Mouse (Mus musculus) layer of hippocampus, adult 8-10 months (tissue): ENCODE measurements around the gene Cldn14. TPM values are rescaled to one million over a fixed set of nuclear protein-coding genes. Genes with fewer than 3 reads are reported as not detected.
"Not testable (repeated sequence)": the region's sequence is repeated elsewhere in the genome, so short reads cannot be mapped to it uniquely, and the experiment has no call there.

ENCODE experiments used
- DNase-seq, 2 experiments: peaks; one replicate each; pipeline ENCODE4 v3.0.0; 2022; ENCODE audit warnings: low spot score in 2 of 2
- total RNA-seq, 4 experiments: library from RNA; stranded (reverse); gene quantifications; 2 replicates each; pipeline ENCODE4 v1.2.4; 2022

Cldn14 gene
- 1 to 10 TPM in 3 of 4 experiments, under 1 TPM in 1; 0.72 to 1.4 (median 1.3) TPM for total RNA-seq

DNA sequence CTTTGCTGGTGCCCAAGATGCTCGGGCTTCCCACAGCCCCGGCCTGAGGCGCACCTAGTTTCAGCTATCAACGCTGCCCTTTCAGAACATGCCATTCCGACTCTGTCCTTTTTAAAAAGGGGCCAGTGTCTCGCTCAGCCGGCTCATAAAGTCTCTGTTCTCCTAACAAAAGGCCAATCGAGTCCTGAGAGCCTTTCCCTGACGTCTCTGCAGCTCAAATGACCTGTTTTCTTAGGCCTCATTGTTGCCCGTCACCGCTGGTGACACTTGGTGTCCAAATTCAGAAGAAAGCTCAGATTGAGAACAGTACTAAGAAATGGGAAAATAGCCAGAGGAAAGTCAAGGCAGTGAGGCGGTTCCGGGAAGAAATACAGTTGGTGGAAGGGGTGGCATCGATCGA is at the start of gene Cldn14:
Gene Cldn14, minus strand, starts transcription at position 101 of the 400 bp plus-strand sequence.
- no peak for DNase-seq

DNA sequence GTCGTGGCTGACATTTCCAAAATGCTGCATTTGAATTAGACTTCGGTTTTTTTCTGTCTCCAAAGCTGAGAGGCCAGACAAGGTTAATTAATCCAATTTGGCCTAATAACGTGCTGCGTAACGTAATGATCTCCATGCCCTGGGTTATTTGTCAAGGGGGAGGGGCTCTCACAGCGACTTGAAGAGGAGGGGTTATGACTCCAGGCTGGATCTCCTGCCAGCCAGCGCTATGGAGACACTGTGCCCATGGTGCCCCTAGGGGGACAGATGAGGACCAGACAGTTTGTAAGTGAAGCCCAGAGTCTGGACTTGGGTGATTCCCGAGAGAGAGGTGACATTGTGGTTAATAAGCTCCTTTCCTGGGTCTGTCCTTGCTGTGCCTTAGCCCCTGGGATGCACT is 46.9 kb upstream of the Cldn14 start:
- no peak for DNase-seq

DNA sequence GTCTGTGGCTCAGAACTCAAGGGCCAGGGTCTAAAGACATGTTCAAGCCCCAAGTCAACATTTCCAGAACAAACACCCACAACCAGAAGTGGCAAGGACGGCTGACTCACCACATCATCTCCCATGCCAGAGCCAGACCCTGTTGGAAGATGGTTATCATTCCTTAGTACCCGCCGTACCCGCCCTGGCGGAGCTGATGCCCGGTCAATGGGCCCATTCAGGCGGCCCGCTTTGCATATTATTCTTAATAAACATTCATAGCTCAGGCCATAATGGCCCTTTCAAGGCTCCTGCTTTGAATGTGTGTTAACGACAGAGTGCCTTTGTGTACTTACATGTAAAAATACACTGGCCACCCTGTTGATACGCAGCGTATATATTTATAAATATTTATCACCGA is 46.5 kb upstream of the Cldn14 start:
- DNase-seq = no peak

DNA sequence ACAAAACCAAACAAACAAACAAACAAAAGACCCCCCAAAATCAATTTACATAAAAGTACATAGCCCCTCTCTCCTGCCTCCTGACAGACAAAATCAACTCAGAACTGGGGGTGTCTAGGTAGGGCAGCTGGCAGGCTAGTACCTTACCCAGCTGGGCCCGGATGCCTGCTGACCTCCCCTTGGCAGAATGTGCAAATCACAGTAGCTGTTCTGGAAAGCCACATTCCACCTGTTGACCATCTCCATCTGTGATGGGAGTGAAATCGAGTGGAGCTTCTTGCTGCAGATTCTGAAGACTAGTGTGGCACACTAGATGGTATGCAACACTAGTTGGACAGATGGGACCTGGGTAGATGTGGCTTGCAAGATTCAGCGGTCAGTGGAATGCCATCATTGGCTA is 41.7 kb upstream of the Cldn14 start:
- no peak for DNase-seq

DNA sequence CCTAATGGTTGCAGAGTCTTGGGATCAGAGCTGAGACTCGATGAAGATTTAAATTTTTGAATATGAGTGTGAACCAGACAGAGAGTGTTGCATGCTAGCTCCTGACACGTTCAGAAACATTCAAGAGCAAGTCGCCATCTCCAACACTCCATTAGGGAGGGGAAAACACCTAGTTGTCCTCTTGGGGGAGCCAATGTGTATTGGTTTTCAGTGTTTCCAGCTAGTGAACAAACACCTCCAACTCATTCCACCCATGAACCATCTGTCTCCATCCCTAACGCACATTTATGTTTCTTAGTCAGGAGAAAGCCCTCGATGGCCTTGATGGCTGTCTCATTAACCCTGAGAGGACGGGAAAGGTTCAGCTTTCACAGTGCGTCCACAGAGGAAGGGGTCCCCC is 36.4 kb upstream of the Cldn14 start:
- peak; percentile 21 to 30 for DNase-seq

DNA sequence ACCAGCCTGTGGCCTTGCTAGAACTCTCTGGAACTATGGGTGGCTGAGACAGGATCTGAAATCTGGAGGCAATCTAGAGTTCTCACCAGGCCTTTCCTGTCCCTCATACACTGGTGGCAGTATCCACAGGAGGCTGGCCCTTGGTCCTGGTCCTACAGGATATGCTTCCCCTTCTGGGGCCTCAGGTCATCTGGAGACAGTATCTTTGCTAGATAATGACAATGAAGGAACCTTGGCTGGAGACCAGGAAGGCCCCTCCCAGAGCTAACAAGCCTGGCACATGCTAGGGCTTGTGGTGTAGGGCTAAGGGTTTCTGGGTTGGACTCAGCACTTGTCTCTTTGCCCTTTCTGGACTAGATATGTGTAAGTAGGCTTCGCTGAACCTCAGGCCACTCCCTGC is 35.2 kb upstream of the Cldn14 start:
- DNase-seq = no peak

DNA sequence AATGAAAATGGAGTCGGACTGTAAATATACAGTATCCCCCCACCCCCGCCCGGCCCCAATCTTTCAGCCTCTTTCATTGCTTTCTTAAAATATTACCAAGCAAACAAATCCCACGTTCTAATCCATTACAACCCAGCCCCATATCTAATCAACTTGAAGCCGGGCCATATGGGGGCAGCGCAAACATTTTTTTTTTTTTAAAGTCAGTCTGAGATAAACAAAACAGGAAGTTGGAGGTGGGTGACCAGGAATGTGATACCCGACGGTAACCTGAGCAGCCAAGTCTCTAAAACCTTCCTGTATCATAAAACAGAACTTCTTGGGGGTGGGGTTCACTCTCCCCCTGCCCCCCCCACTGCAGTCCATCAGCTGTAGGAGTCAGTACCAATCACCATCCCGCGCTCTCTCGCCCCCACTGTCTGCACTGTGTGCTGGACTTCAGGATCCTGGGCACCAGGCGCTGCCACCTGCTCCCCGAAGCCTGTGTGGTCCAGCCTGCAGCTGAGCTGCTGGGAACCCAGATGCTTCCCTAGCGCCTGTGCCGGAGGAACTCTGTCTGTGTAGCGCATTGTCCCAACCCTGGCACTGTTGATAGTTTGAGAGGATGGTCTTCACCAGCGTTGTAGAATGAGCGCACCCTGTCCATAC is 32.6 kb upstream of the Cldn14 start:
- no peak for DNase-seq

DNA sequence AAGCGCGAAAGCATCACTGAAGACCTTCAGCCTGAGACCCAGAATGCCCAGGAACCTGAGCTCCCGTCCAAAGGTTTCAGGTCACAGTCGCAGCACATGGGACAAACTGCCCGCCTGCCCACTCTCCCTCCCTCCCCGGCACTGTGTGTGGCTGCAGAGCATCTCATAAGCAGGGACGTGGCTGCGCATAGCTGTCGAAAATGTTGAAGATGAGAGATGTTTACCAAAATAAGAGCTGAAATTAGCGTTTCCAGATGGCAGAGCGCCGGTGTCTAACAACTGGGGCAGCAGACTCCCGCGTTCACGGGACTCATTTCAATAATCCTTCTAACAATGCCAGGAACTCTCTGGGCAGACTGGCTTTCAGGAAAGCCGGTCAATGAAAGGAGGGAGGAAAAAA is 31.8 kb upstream of the Cldn14 start:
- peak in 1 of 2 experiments; percentile 6 for DNase-seq

DNA sequence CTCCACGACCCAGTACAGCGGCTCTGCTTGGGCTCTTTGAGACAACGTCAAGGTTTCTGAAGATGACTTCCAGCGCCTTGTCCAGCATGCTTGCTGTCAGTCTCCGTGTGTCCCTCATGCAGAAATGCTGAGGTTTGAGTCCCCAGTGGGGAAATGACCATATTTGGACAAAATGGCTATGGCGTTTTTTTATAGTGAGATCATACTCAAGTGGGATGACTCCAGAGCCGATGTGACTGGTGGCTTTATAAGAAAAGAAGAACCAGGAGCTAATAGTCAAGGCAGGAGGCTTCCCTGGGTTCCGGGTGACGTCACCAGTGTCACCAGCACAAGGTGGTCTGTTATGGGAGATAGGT is 30.3 kb upstream of the Cldn14 start:
- DNase-seq = no peak

DNA sequence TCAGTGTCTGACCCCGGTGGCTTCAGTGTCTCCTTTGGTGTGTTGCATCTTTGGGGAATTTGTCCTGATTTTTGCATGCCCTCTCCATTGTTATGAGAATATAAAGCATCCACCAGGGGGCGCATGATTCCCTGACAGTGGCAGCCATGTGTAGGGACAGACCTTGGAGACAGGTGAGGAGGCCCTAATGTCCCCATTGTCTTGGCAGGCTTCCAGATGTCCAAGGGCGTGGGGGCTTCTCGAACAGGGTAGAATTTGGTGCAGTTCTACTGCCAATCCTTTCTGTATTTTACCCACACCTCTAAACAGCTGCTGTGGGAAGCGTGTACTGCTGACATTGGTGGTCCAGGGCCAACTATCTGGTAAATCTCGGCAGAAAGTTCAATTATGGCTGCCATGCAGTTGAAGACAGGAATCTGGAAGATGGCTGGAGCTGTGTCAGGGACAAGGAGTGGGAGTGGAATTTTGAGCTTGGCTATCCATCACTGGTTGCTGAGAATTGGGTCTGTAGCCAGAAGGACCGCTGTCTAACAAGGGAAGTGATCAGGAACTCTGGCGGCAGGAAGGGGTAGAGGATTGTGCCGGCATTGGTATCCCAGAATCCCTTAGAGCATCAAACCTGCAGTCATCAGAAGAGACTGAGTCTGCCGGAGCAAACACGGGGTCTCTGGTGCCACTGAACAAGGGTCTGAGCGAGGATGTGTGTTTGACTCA is 29.8 kb upstream of the Cldn14 start:
- DNase-seq = peak; percentile 20 to 41

DNA sequence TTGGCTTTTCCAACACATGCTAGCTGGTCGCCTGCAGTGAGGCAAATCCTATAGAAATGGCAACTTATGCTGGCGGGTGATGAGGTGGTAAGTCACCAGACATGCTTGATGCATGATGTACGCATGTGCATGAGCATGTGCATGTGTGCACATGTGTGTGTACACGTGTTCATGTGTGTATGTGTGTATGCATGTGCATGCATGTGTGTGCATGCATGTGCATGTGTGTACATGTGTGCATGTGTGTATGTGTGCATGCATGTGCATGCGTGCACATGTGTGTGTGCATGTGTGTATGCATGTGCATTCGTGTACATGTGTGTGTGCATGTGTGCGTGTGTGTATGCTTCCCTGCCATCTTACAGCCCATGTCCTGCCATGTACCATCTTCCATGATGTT is 28.6 kb upstream of the Cldn14 start:
- no peak for DNase-seq

DNA sequence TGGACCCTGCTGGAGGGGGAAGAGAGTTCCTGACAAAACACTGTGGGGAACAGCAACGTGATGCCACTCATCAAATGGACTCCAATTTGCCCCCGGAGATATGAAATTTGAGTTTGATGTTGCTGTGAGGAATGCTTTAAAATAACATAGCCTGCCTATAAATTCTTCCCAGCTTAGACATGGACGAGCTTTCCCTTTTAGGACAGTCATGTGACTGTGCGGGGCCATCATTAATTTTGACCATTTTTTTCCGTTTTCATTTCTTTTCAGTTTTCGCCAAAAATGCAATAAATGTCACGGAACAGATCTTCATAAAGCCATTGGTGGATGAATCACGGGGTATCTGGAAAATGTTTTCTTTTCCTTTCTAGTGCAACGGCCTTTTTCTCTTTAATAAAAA is 25.5 kb upstream of the Cldn14 start:
- no peak for DNase-seq

DNA sequence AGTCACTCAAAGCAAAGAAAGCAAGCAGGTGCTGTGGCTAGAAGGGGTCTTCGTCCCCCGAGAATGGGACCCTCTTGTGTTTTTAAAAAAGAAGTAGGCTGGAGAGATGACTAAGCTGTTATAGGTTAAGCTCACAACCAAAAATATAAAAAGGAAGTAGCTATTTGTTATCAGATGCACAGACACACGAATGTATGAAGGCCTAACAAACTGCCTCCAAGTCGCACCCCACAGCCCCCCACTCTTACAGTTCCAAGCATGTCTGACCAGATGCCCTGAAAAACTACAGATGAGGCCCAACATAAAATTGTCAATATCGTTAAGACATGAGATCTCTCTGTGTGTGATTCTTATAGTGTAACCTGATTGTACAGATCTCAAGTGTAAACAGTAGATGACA is 23.6 kb upstream of the Cldn14 start:
- DNase-seq = no peak

DNA sequence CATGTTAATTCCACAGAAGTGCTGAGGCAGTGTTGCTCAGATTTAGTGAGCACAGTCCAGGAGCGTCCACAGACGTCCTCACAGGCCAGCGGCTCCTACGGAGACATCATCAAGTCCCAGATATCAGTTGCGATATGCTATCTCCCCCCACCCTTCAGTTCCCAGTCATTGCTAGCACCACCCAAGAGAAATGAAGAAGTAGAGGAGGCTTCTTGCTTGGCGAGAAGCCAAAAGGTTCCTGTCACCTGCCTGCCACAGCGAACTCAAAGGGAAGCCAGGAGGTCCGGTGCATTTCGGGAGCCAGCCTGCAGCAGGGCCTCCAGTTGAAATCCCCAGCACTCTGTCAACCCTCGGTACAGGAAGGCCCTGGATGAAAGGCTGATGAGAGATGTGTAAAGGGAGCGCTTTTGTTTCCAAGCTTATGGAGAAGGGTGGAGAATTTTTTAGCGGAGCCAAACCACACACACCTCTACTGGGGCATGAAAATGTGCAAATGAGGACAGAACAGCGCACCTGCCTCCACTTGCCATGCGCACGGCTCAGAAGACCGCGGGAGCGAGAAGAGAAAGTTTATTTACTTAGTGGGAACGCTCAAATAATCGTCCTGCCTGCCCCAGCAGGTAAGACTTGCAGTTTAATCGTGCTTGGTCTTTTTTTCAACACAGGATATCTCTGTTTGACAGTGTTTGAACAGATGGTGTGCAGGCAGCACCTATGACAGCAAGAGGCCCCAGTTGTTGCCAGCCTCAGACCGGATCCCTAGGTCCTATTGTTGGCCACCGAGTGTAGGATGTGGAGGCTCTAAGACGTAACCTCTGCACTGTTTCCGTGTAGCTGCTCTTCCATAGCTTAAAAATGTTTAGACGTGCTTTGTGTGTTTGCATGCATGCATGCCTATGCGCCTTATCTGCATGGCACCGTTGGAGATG is 15.0 kb upstream of the Cldn14 start:
- no peak for DNase-seq

DNA sequence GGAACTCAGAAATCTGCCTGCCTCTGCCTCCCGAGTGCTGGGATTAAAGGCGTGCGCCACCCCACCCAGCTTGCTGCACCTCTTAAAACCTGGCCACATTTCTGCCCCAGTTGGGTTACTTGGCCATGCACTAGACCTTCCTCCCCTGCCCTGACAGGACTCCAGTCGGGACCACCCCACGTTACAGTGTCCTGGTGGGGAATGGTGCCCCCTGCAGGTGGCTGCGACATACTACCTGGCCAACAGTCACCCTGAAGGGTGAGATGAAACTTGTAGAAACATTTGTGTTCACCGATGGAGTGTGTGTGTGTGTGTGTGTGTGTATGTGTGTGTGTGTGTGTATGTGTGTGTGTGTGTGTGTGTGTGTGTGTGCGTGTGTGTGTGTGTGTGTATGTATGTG is 11.1 kb upstream of the Cldn14 start:
- DNase-seq = not testable (repeated sequence)

DNA sequence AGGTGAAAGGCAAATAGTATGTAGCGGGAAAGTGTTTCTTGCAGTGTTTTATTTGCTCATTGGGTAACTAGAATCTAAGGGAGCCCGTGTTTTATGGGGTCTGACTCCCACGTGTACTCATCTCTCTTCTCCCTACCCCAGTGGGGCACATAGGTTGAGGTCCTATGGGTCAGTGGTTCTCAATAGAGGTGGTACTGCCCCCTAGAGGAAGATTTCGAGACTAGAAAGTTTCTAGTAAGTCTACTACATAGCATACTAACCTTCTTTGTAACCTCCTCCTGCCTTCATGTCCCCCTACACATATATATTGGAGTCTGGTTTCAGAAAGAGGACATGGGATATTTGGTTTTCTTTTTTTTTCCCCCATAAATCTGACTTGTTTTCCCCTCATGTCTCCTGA is 9.3 kb upstream of the Cldn14 start:
- DNase-seq = no peak

DNA sequence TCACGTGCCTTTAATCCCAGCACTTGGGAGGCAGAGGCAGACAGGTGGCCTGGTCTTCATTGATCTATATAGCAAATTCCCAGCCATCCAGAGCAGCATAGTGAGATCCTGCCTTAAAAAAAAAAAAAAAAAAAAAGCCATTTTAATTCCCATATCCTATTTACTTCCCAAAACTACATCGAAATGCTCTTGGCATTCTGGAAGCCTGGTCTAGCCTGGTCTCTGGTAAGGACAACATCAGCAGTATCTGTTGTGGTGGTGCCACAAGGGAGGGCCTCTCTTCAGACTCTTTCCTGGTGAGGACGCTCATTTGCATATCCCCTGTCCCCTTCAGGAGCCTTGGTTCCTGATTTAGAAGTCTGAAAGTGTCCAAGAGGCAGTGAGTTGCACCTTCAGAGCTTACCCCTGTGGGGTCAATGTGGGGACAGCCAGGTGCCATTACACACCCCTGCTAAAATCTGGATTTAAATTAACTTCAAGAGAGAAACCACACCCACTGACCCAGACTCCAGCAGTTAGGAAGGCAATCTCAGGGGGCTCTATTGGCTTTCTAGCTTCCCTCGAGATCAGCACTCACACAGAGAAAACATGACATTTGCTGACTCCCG is 6.0 kb upstream of the Cldn14 start:
- DNase-seq = no peak

DNA sequence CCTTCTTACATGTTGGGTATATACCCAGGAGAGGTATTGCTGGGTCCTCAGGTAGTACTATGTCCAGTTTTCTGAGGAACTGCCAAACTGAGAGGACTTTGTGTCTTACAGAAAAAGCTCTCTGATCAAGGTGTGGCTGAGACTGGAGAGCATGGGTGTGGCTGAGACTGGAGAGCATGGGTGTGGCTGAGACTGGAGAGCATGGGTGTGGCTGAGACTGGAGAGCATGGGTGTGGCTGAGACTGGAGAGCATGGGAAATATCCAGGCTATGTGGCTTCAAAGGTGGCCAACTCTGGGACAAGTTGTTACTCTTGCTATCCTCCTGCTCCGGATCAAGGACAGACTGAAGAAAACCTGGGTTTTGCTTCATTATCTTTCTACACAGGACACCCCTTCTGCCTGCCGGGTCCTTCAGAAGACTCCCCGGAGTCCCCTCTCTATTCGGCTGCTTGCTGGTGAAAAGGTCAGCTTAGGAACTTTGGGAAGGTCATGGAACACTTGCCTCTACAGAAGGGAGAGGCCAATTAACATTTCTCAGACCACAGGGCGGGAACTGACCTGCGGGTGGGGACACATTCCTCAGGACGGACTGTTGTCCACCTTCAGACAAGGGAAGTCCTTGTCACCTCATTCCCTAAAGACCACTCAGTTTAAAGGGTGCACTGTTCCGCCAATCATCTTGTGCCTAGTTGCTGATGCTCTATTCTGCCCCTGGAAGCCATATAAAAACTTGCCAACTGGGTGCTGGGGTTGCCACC is 4.9 kb upstream of the Cldn14 start:
- not testable (repeated sequence) for DNase-seq

DNA sequence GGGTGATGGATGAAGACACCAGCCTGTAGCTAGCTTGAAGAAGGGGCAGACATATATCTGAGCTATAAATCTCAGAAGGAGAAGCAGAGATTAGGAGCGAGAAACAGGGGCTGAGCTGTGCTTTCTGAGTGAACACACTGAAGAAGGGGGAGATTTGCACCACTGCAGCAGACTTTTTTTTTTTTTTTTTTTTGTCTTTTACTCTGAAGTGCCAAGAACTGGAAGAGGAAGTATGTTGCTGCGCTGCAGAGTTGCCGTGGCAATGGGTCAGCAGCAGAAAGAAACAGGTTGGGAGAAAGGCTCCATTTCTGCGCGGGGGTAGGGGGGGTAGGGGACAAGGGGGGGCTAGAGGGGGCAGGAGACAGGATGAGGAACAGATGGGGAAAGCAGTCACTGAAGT is 2.6 kb upstream of the Cldn14 start:
- DNase-seq = no peak

DNA sequence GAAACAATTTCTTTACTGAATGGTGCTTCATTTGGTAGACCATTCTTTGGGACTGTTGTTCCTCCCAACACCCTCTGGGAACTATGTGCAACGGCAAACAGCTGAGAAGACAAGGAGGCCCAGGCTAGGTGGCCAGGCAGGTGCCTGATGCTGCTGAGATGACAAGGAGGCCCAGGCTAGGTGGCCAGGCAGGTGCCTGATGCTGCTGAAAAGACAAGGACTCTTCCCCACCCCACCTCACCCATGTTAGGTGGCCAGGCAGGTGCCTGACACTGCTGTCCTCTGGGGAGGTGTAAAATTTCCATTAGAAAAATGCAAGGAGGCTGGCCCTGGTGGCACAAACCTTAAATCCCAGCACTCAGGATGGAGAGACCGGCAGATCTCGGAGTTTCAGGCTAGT is 2.0 kb upstream of the Cldn14 start:
- no peak for DNase-seq

DNA sequence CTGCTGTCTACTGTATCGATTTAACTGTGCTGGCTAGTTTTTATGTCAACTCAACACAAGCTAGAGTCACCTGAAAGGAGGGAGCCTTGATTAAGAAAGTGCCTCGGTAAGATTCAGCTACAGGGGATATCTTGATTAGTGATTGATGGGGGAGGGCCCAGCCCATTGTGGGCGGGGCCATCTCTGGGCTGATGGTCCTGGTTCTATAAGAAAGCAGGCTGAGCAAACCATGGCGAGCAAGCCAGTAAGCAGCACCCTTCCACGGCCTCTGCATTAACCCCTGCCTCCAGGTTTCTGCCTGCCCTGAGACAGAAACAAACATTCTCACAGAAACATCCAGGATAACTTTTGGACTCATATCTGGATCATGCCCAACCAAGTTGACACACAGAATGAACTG is 1.5 kb upstream of the Cldn14 start:
- DNase-seq = no peak
